Mouse (Mus musculus) myocyte (in vitro differentiated cells): ENCODE measurements at regions not wholly inside any gene's neighbourhood (a gene's known extent, or its start where the extent isn't known, plus 50 kb on each side); places are given as distances from the start of the nearest gene placed in this dataset.

Experiments used
- CEBPB ChIP-seq: IDR thresholded peaks from 2 replicates; pipeline ENCODE4 v1.6.1; 2011; ENCODE audit warnings: mild to moderate bottlenecking, moderate library complexity; ENCODE audit not compliant: poor library complexity, insufficient read depth, severe bottlenecking
- E2F4 ChIP-seq: IDR thresholded peaks from one replicate; pipeline ENCODE4 v1.6.1; 2011; ENCODE audit warnings: mild to moderate bottlenecking, control low read depth, moderate library complexity; ENCODE audit not compliant: insufficient read depth
- MAX ChIP-seq: IDR thresholded peaks from one replicate; pipeline ENCODE4 v1.6.1; 2011; ENCODE audit warnings: low read depth, mild to moderate bottlenecking, control low read depth
- MYOD1 ChIP-seq, 3 experiments: IDR thresholded peaks; one replicate each; pipeline ENCODE4 v1.6.1; 2011; ENCODE audit warnings: control low read depth in 2 of 3, low read depth in 2 of 3, mild to moderate bottlenecking in 2 of 3, moderate library complexity in 1 of 3; ENCODE audit not compliant: insufficient read length in 2 of 3, control insufficient read depth in 1 of 3
- MYOG ChIP-seq, 3 experiments: IDR thresholded peaks; one replicate each; pipeline ENCODE4 v1.6.1; 2011; ENCODE audit warnings: control low read depth in 2 of 3, low read depth in 2 of 3, mild to moderate bottlenecking in 2 of 3; ENCODE audit not compliant: insufficient read length in 2 of 3, control insufficient read depth in 1 of 3, insufficient read depth in 1 of 3
- POLR2A ChIP-seq: IDR thresholded peaks from one replicate; pipeline ENCODE4 v1.6.1; 2011; ENCODE audit warnings: low read depth, mild to moderate bottlenecking, control low read depth, moderate library complexity; ENCODE audit not compliant: insufficient read length
- POLR2AphosphoS2 ChIP-seq: IDR thresholded peaks from one replicate; pipeline ENCODE4 v1.6.1; 2011; ENCODE audit warnings: low read depth, control low read depth; ENCODE audit not compliant: insufficient read length
- REST ChIP-seq: IDR thresholded peaks from one replicate; pipeline ENCODE4 v1.6.1; 2011; ENCODE audit warnings: mild to moderate bottlenecking, control low read depth, moderate library complexity; ENCODE audit not compliant: insufficient read depth, insufficient read length
- SRF ChIP-seq: IDR thresholded peaks from one replicate; pipeline ENCODE4 v1.6.1; 2011; ENCODE audit warnings: low read depth; ENCODE audit not compliant: control insufficient read depth, insufficient read length
- TCF12 ChIP-seq: IDR thresholded peaks from one replicate; pipeline ENCODE4 v1.6.1; 2011; ENCODE audit warnings: mild to moderate bottlenecking, control low read depth; ENCODE audit not compliant: poor library complexity, insufficient read depth, severe bottlenecking
- USF1 ChIP-seq: IDR thresholded peaks from one replicate; pipeline ENCODE4 v1.6.1; 2011; ENCODE audit warnings: low read depth, mild to moderate bottlenecking, control low read depth, moderate library complexity

DNA sequence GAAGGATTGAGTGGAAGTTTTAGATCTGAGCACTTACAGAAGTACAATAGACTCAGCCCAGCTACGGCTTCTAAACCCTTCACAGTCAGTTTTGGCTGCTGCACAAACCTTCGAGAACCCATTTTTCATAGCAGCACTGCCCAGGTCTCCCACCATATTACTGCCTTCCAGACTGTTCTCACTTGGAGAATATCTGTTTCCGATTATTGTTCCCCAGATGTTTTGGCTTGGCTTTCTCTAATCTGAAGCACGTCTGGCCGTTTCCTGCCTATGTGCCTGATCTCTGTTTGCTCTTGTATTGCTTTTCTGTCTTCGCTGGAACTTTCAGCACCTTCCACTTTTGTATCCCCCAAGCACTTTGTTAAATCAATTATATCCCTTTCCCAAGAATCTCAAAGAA, 368.0 kb downstream of the Mllt3 start:
- TF ChIP-seq MAX = no peak
- TF ChIP-seq POLR2AphosphoS2 = no peak
- TF ChIP-seq POLR2A = no peak
- no peak for TF ChIP-seq SRF
- TF ChIP-seq TCF12 = no peak
- TF ChIP-seq E2F4 = no peak
- TF ChIP-seq USF1 = no peak
- TF ChIP-seq MYOD1 (IDR thresholded peaks at IDR 0.05; ENCODE audit: control insufficient read depth in 1 of 3, insufficient read length in 2 of 3, low read depth in 2 of 3) = no peak
- TF ChIP-seq REST = no peak
- TF ChIP-seq CEBPB = no peak
- no peak for TF ChIP-seq MYOG (IDR thresholded peaks at IDR 0.05; ENCODE audit: control insufficient read depth in 1 of 3, insufficient read depth in 1 of 3, insufficient read length in 2 of 3, low read depth in 2 of 3)
